Mouse (Mus musculus) thymus, adult 2 months (tissue): ENCODE measurements around the gene Ano1. TPM values are rescaled to one million over a fixed set of nuclear protein-coding genes. Genes with fewer than 3 reads are reported as not detected.

Experiments used
- DNase-seq: peaks from one replicate; pipeline ENCODE4 v3.0.0; 2021
- H3K27ac ChIP-seq: fragments of 200-500 bp; 2 replicates; pipeline ENCODE4 v1.5.1; 2012; ENCODE audit warnings: low read length, control low read depth; ENCODE audit not compliant: control insufficient read depth, insufficient read depth
- H3K27me3 ChIP-seq: fragments of 200-500 bp; 2 replicates; pipeline ENCODE4 v1.6.1; 2012; ENCODE audit warnings: mild to moderate bottlenecking, low read length, moderate library complexity, mixed read lengths; ENCODE audit not compliant: control insufficient read depth, insufficient read depth
- H3K36me3 ChIP-seq: fragments of 200-500 bp; 2 replicates; pipeline ENCODE4 v1.6.1; 2012; ENCODE audit warnings: mild to moderate bottlenecking, low read length, moderate library complexity; ENCODE audit not compliant: control insufficient read depth, insufficient read depth
- H3K4me1 ChIP-seq: fragments of 200-500 bp; replicated peaks from 2 replicates; pipeline ENCODE4 v1.6.1; 2012; ENCODE audit warnings: low read length; ENCODE audit not compliant: control insufficient read depth, insufficient read depth
- H3K4me3 ChIP-seq: fragments of 200-500 bp; 2 replicates; pipeline ENCODE4 v1.5.1; 2012; ENCODE audit warnings: mild to moderate bottlenecking, low read length, control low read depth, moderate library complexity; ENCODE audit not compliant: control insufficient read depth, insufficient read depth
- CTCF ChIP-seq: fragments of 200-500 bp; IDR thresholded peaks from 2 replicates; pipeline ENCODE4 v1.5.1; 2012; ENCODE audit warnings: mild to moderate bottlenecking, control low read depth, low read length, moderate library complexity, borderline replicate concordance; ENCODE audit not compliant: control insufficient read depth, poor library complexity, insufficient read depth; ENCODE audit errors: extremely low read depth
- POLR2A ChIP-seq: fragments of 200-500 bp; IDR thresholded peaks from 2 replicates; pipeline ENCODE4 v1.6.1; 2012; ENCODE audit warnings: mild to moderate bottlenecking, low read length, control low read depth, moderate library complexity; ENCODE audit not compliant: control insufficient read depth, poor library complexity, insufficient read depth; ENCODE audit errors: extremely low read depth
- WGBS: fragments of 180-500 bp; shearing (Covaris S2); methylation state at CpG from one replicate; pipeline ENCODE4 v1.1.7; 2018; 5-methylcytosine and 5-hydroxymethylcytosine counted together
- polyA plus RNA-seq: library from polyadenylated mRNA; depleted of rRNA; stranded (reverse); fragments of >200 nt; gene quantifications from 2 replicates; pipeline ENCODE4 v1.2.3, GENCODE M21; 2012

The Ano1 gene
- polyA plus RNA-seq, 1 experiment, result 3.7 TPM

- DNase-seq, result peak; percentile 5
- Histone ChIP-seq H3K27ac (no peak overlapping the region), H3K4me3 (no peak overlapping the region), H3K4me1 (no peaks in the 10 kb centered on the region), H3K36me3 (no peaks in the 10 kb centered on the region), H3K27me3 (no peaks in the 10 kb centered on the region)
- no peak for TF ChIP-seq POLR2A
- peak; percentile 38; the same call in 1 of the 2 replicates for TF ChIP-seq CTCF
- 95% methylated on average over 15 of the region's 15 CpGs for WGBS
These were observed 143.9 kb downstream of the Ano1 start for GRCm38 (mm10) chr7:144607862-144608261.

- H3K36me3 ChIP-seq, result no peaks in the 10 kb centered on the region
- H3K4me1 ChIP-seq, result no peaks in the 10 kb centered on the region
- no peak for TF ChIP-seq CTCF
- TF ChIP-seq POLR2A, result no peak
- no peak overlapping the region for H3K4me3 ChIP-seq
- WGBS, result 81% methylated on average over 4 of the region's 4 CpGs
- no peak for DNase-seq
- no peaks in the 10 kb centered on the region for H3K27me3 ChIP-seq
- H3K27ac ChIP-seq, result no peak overlapping the region
These were observed 147.0 kb downstream of the Ano1 start for GRCm38 (mm10) chr7:144604735-144605134.

GRCm38 (mm10) chr7:144604291-144604690, 147.5 kb downstream of the Ano1 start:
- TF ChIP-seq CTCF (no peak), POLR2A (no peak)
- 95% methylated on average over 2 of the region's 2 CpGs for WGBS
- H3K27ac ChIP-seq, result no peak overlapping the region
- H3K4me3 ChIP-seq, result no peak overlapping the region
- no peaks in the 10 kb centered on the region for H3K4me1 ChIP-seq
- H3K36me3 ChIP-seq, result no peaks in the 10 kb centered on the region
- DNase-seq, result no peak
- H3K27me3 ChIP-seq, result no peaks in the 10 kb centered on the region

GRCm38 (mm10) chr7:144600333-144600900, 151.4 kb downstream of the Ano1 start:
- DNase-seq, result no peak
- H3K27ac ChIP-seq, result no peak overlapping the region
- no peak overlapping the region for H3K4me3 ChIP-seq
- no peak for TF ChIP-seq POLR2A
- WGBS, result 95% methylated on average over 6 of the region's 6 CpGs
- H3K36me3 ChIP-seq, result no peaks in the 10 kb centered on the region
- no peaks in the 10 kb centered on the region for H3K4me1 ChIP-seq
- no peaks in the 10 kb centered on the region for H3K27me3 ChIP-seq

- TF ChIP-seq POLR2A (no peak), CTCF (no peak)
- no peak for DNase-seq
- 92% methylated on average over 3 of the region's 3 CpGs for WGBS
- Histone ChIP-seq H3K27me3 (no peaks in the 10 kb centered on the region), H3K36me3 (no peaks in the 10 kb centered on the region), H3K27ac (no peak overlapping the region), H3K4me1 (no peaks in the 10 kb centered on the region), H3K4me3 (no peak overlapping the region)
These were observed 162.3 kb downstream of the Ano1 start for GRCm38 (mm10) chr7:144589508-144589907.

GRCm38 (mm10) chr7:144587291-144587690, 164.5 kb downstream of the Ano1 start:
- Histone ChIP-seq H3K27me3 (no peaks in the 10 kb centered on the region), H3K27ac (no peak overlapping the region), H3K4me3 (no peak overlapping the region), H3K36me3 (no peaks in the 10 kb centered on the region), H3K4me1 (peaks cover 7% of the 10 kb centered on the region)
- 37% methylated on average over 2 of the region's 2 CpGs for WGBS
- no peak for TF ChIP-seq POLR2A
- TF ChIP-seq CTCF, result no peak
- DNase-seq, result peak; percentile 22

GRCm38 (mm10) chr7:144585648-144586047, 166.1 kb downstream of the Ano1 start:
- Histone ChIP-seq H3K4me1 (peaks cover 17% of the 10 kb centered on the region), H3K36me3 (no peaks in the 10 kb centered on the region), H3K4me3 (no peak overlapping the region), H3K27ac (no peak overlapping the region), H3K27me3 (no peaks in the 10 kb centered on the region)
- 29% methylated on average over 6 of the region's 6 CpGs for WGBS
- TF ChIP-seq CTCF, result peak; percentile 73; the same call in 1 of the 2 replicates
- no peak for TF ChIP-seq POLR2A
- DNase-seq, result peak; percentile 60
